19 mouse cellular contexts compared by ENCODE assay signal in the genomic region with DNA sequence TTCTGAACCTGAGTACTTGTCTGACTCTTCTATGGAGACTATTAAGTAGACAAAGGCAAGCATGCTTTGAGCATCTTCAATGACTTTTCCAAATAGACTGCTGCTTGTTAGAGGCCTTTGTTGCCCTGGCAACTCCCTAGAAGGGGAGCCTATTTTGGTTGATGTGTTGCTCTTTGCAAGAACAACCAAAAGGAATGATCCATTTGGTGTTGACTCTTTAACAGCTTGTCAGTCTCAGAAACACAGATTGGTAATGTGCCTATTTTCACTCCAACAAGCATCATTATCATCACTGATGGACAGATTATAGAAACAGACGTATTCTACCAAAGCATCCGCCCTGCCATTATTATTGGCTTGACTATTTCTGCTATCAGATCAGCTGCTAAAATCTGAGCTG.
DNase-seq lines count a peak whose midpoint lies in the region; ATAC-seq and TF ChIP-seq lines count a peak whose summit lies in the region.
"Had no signal": no experiment of that assay in that cellular context is flagged by ENCODE, and none has a peak within 500 bp of the region (broad histone marks: within the 10 kb centered on the region; RNA-seq: fewer than 3 reads in every experiment).

No protein-coding gene starts in this region.

- H3K9ac ChIP-seq in lung, postnatal 0 days (replicated peaks; ENCODE audit: low read depth) = no peak overlapping the region
- H3K9ac ChIP-seq in liver, embryonic 11.5 days (ENCODE audit: low read depth, low read length) = no peak overlapping the region
- H3K9ac ChIP-seq: embryonic facial prominence, embryonic 12.5 days; heart, embryonic 12.5 days; hindbrain, embryonic 15.5 days had no signal

- no peaks in the 10 kb centered on the region for H3K4me1 ChIP-seq in lung, postnatal 0 days (ENCODE audit: insufficient read depth, low read depth, low read length)
- 0 out of 2 replicates have a peak, but pooled peaks cover 2% of the 10 kb centered on the region for H3K4me1 ChIP-seq in liver, embryonic 11.5 days (replicated peaks; ENCODE audit: control insufficient read depth, insufficient read depth, low read length)
- H3K4me1 ChIP-seq: embryonic facial prominence, embryonic 12.5 days; hindbrain, embryonic 10.5 days; hindbrain, embryonic 15.5 days had no signal

- no peak overlapping the region for H3K4me3 ChIP-seq in layer of hippocampus, adult 2 months
- no peak overlapping the region for H3K4me3 ChIP-seq in lung, postnatal 0 days (ENCODE audit: low read depth, low read length)
- no peak overlapping the region for H3K4me3 ChIP-seq in liver, embryonic 11.5 days (ENCODE audit: low read depth, low read length)
- H3K4me3 ChIP-seq: embryonic facial prominence, embryonic 12.5 days; heart, adult 2 months; heart, embryonic 12.5 days; hindbrain, embryonic 10.5 days; hindbrain, embryonic 15.5 days had no signal

- TF ChIP-seq CTCF in layer of hippocampus, adult 2 months (conservative IDR thresholded peaks at IDR 0.05) = no peak
- TF ChIP-seq CTCF in lung, postnatal 0 days (IDR thresholded peaks at IDR 0.05) = no peak

- peak; percentile 22 for DNase-seq in layer of hippocampus, adult 11-12 months (ENCODE audit: low spot score)
- no peak for DNase-seq in layer of hippocampus, postnatal 10 days (ENCODE audit: low spot score in 2 of 2)
- DNase-seq in layer of hippocampus, adult 2 months (ENCODE audit: low spot score in 2 of 2) = peak; percentile 16 to 72
- DNase-seq in layer of hippocampus, postnatal 14 days (ENCODE audit: low spot score in 2 of 2) = peak; percentile 14 to 83
- DNase-seq in lung, postnatal 0 days (ENCODE audit: low spot score) = no peak
- no peak for DNase-seq in liver, embryonic 11.5 days (ENCODE audit: low spot score)
- DNase-seq: adrenal gland, adult 8-10 months; adrenal gland, postnatal 36 days; cerebellum, adult 11-12 months; cerebellum, adult 9-10 months; cerebellum, postnatal 25 days; gastrocnemius, postnatal 36 days; heart, adult 2 months had no signal

- no peak for TF ChIP-seq EP300 in lung, postnatal 0 days (IDR thresholded peaks at IDR 0.05)

- H3K4me2 ChIP-seq in lung, postnatal 0 days (replicated peaks; ENCODE audit: low read depth, low read length) = no peak overlapping the region
- no peak overlapping the region for H3K4me2 ChIP-seq in liver, embryonic 11.5 days
- H3K4me2 ChIP-seq: embryonic facial prominence, embryonic 12.5 days; heart, embryonic 12.5 days; hindbrain, embryonic 15.5 days had no signal

- WGBS in lung, postnatal 0 days = 90% methylated on average over 2 of the region's 2 CpGs
- WGBS in liver, embryonic 11.5 days = 82% methylated on average over 2 of the region's 2 CpGs

- ATAC-seq in lung, postnatal 0 days = no peak
- ATAC-seq in liver, embryonic 11.5 days (replicated peaks; ENCODE audit: low FRiP score) = no peak
- ATAC-seq: CD4-positive, CD25-positive, alpha-beta regulatory T cell, adult 4 months had no signal

- H3K27ac ChIP-seq in layer of hippocampus, adult 2 months = no peak overlapping the region
- H3K27ac ChIP-seq in lung, postnatal 0 days (ENCODE audit: low read length) = no peak overlapping the region
- H3K27ac ChIP-seq in liver, embryonic 11.5 days (ENCODE audit: low read depth, low read length) = no peak overlapping the region
- H3K27ac ChIP-seq: embryonic facial prominence, embryonic 12.5 days; heart, adult 2 months; hindbrain, embryonic 10.5 days; hindbrain, embryonic 15.5 days had no signal

- no peaks in the 10 kb centered on the region for H3K9me3 ChIP-seq in lung, postnatal 0 days (ENCODE audit: low read length)
- H3K9me3 ChIP-seq in liver, embryonic 11.5 days (ENCODE audit: control insufficient read depth, low read length) = no peaks in the 10 kb centered on the region
- H3K9me3 ChIP-seq: embryonic facial prominence, embryonic 12.5 days; heart, embryonic 12.5 days; hindbrain, embryonic 10.5 days; hindbrain, embryonic 15.5 days had no signal

- H3K27me3 ChIP-seq in lung, postnatal 0 days (replicated peaks; ENCODE audit: insufficient read depth, low read length) = no peaks in the 10 kb centered on the region
- H3K27me3 ChIP-seq in liver, embryonic 11.5 days (replicated peaks; ENCODE audit: control insufficient read depth, insufficient read depth, low read length) = no peaks in the 10 kb centered on the region
- H3K27me3 ChIP-seq: embryonic facial prominence, embryonic 12.5 days; heart, embryonic 12.5 days; hindbrain, embryonic 15.5 days had no signal

- no peaks in the 10 kb centered on the region for H3K36me3 ChIP-seq in lung, postnatal 0 days (ENCODE audit: insufficient read depth, low read length)
- H3K36me3 ChIP-seq in liver, embryonic 11.5 days (ENCODE audit: control insufficient read depth, insufficient read depth, low read length) = no peaks in the 10 kb centered on the region
- H3K36me3 ChIP-seq: embryonic facial prominence, embryonic 12.5 days; G1E; heart, embryonic 12.5 days; hindbrain, embryonic 10.5 days; hindbrain, embryonic 15.5 days had no signal

Comparison
In these comparisons a context has a peak if more than half of its experiments do, and no peak if none do; other contexts are left out.
1. DNase-seq: peak in layer of hippocampus, adult 11-12 months (single experiment), layer of hippocampus, adult 2 months (2 of 2) and layer of hippocampus, postnatal 14 days (2 of 2); none in layer of hippocampus, postnatal 10 days (0 of 2), lung, postnatal 0 days (single experiment) and liver, embryonic 11.5 days (single experiment).